ENCODE assay signal across 11 mouse cellular contexts in the genomic region with DNA sequence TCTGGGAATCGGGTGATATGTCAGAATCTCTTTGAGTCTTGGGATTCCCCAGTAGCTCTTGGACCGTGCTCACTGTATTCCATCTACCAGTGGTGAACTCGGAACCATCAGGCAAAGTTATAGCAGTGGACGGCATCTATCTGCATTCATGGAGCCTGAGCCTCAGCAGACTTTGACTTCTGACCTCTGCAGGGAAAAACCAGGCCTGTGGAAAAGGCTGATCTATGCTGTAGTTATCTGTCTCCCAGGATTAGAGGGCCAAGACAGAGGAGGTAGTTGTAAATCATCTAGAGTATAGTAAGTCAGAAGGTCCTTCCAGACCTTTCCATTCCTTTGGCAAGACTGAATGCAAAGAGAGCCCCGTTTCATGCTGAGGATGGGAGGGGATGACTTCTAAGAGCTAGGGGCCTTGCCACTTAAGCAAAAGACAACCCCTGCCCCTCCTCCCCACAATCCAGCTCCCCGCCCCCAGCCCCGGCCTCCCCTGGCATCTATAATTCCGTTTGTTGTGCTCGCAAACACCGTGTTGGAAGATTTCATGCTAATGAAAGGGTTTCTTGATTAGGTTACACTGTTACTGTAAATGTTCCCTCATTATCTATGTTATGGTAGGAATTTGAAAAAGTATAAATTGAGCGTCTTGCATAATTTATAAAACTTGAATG.
DNase-seq lines count a peak whose midpoint lies in the region; ATAC-seq lines count a peak whose summit lies in the region.
"Had no signal": no experiment of that assay in that cellular context is flagged by ENCODE, and none has a peak within 500 bp of the region (broad histone marks: within the 10 kb centered on the region; RNA-seq: fewer than 3 reads in every experiment).

No protein-coding gene starts in this region.

- H3K36me3 ChIP-seq in embryonic facial prominence, embryonic 14.5 days (ENCODE audit: control insufficient read depth, insufficient read depth, low read length), result no peaks in the 10 kb centered on the region
- no peaks in the 10 kb centered on the region for H3K36me3 ChIP-seq in hindbrain, embryonic 14.5 days (replicated peaks; ENCODE audit: control insufficient read depth, insufficient read depth)
- H3K36me3 ChIP-seq in midbrain, embryonic 14.5 days (ENCODE audit: control insufficient read depth, insufficient read depth, low read length), result no peaks in the 10 kb centered on the region

- H3K4me1 ChIP-seq in embryonic facial prominence, embryonic 14.5 days (ENCODE audit: control insufficient read depth, insufficient read depth, low read length), result peaks cover 58% of the 10 kb centered on the region
- peaks cover 55% of the 10 kb centered on the region for H3K4me1 ChIP-seq in hindbrain, embryonic 14.5 days (replicated peaks; ENCODE audit: control insufficient read depth, insufficient read depth, low read length)
- peaks cover 49% of the 10 kb centered on the region for H3K4me1 ChIP-seq in midbrain, embryonic 14.5 days (ENCODE audit: control insufficient read depth, insufficient read depth, low read length)

- ATAC-seq in embryonic facial prominence, embryonic 14.5 days (ENCODE audit: low read depth), result no peak
- ATAC-seq in hindbrain, embryonic 14.5 days (ENCODE audit: low FRiP score), result no peak
- ATAC-seq in midbrain, embryonic 14.5 days (ENCODE audit: low FRiP score, low TSS enrichment), result no peak; the same call in 1 of the 2 replicates
- no peak for ATAC-seq in megakaryocyte-erythroid progenitor cell, adult 5-6 weeks (replicated peaks; ENCODE audit: low FRiP score, low TSS enrichment, poor library complexity, severe bottlenecking)

- peak overlapping the region; percentile 70 for H3K27ac ChIP-seq in embryonic facial prominence, embryonic 14.5 days (replicated peaks; ENCODE audit: low read depth, low read length)
- peak overlapping the region; percentile 96 for H3K27ac ChIP-seq in hindbrain, embryonic 14.5 days
- H3K27ac ChIP-seq in midbrain, embryonic 14.5 days (replicated peaks; ENCODE audit: low read depth, low read length), result peak overlapping the region; percentile 91

- DNase-seq in embryo, embryonic 9.5 days (ENCODE audit: extremely low spot score), result peak; percentile 62
- DNase-seq in embryonic facial prominence, embryonic 14.5 days (ENCODE audit: low spot score), result no peak
- no peak for DNase-seq in hindbrain, embryonic 14.5 days (ENCODE audit: low spot score)
- peak; percentile 61 for DNase-seq in midbrain, embryonic 14.5 days
- DNase-seq in layer of hippocampus, postnatal 36 days, result no peak
- no peak for DNase-seq in c-Kit-positive CD71-positive TER-119-positive erythroid progenitor cells, embryonic 14.5 days (ENCODE audit: low spot score)
- DNase-seq in adrenal gland, adult 8-10 months, result no peak
- DNase-seq: gastrocnemius, postnatal 14 days; lung, postnatal 4 days; thymus, postnatal 36 days had no signal

- no peaks in the 10 kb centered on the region for H3K9me3 ChIP-seq in embryonic facial prominence, embryonic 14.5 days (ENCODE audit: control insufficient read depth, low read length)
- no peaks in the 10 kb centered on the region for H3K9me3 ChIP-seq in hindbrain, embryonic 14.5 days (ENCODE audit: control insufficient read depth, low read length)
- H3K9me3 ChIP-seq in midbrain, embryonic 14.5 days (ENCODE audit: control insufficient read depth, low read length), result no peaks in the 10 kb centered on the region

- 51% methylated on average over 11 of the region's 11 CpGs for WGBS in embryonic facial prominence, embryonic 14.5 days
- WGBS in hindbrain, embryonic 14.5 days, result 28% methylated on average over 11 of the region's 11 CpGs
- WGBS in midbrain, embryonic 14.5 days, result 30% methylated on average over 11 of the region's 11 CpGs

- no peak overlapping the region; the same call in 1 of the 2 replicates for H3K4me2 ChIP-seq in embryonic facial prominence, embryonic 14.5 days (ENCODE audit: low read depth, low read length)
- H3K4me2 ChIP-seq in hindbrain, embryonic 14.5 days (replicated peaks), result no peak overlapping the region
- no peak overlapping the region; the same call in 1 of the 2 replicates for H3K4me2 ChIP-seq in midbrain, embryonic 14.5 days (ENCODE audit: low read length)

- no peaks in the 10 kb centered on the region for H3K27me3 ChIP-seq in embryonic facial prominence, embryonic 14.5 days (replicated peaks; ENCODE audit: control insufficient read depth, insufficient read depth, low read length)
- no peaks in the 10 kb centered on the region for H3K27me3 ChIP-seq in hindbrain, embryonic 14.5 days (ENCODE audit: control insufficient read depth, insufficient read depth, low read length)
- H3K27me3 ChIP-seq in midbrain, embryonic 14.5 days (ENCODE audit: control insufficient read depth, insufficient read depth, low read length), result no peaks in the 10 kb centered on the region

- no peak overlapping the region for H3K4me3 ChIP-seq in embryonic facial prominence, embryonic 14.5 days (ENCODE audit: low read depth, low read length)
- no peak overlapping the region for H3K4me3 ChIP-seq in hindbrain, embryonic 14.5 days (replicated peaks; ENCODE audit: low read length)
- H3K4me3 ChIP-seq in midbrain, embryonic 14.5 days (replicated peaks; ENCODE audit: low read depth, low read length), result no peak overlapping the region

- H3K9ac ChIP-seq in embryonic facial prominence, embryonic 14.5 days (ENCODE audit: low read depth, low read length), result no peak overlapping the region
- no peak overlapping the region for H3K9ac ChIP-seq in hindbrain, embryonic 14.5 days
- H3K9ac ChIP-seq in midbrain, embryonic 14.5 days (replicated peaks; ENCODE audit: low read length), result no peak overlapping the region

Comparison
In these comparisons a context has a peak if more than half of its experiments do, and no peak if none do; other contexts are left out.
1. DNase-seq: peak in embryo, embryonic 9.5 days (single experiment) and midbrain, embryonic 14.5 days (single experiment); none in embryonic facial prominence, embryonic 14.5 days (single experiment), hindbrain, embryonic 14.5 days (single experiment), layer of hippocampus, postnatal 36 days (0 of 2), c-Kit-positive CD71-positive TER-119-positive erythroid progenitor cells, embryonic 14.5 days (single experiment) and adrenal gland, adult 8-10 months (single experiment).
2. Peak in every context shown above with its lines, with median percentiles within 50 percentile points of each other: H3K27ac ChIP-seq.